Mouse (Mus musculus) E14TG2a.4 (cell line): Measurements from ENCODE around the gene Tmem117.

Source experiments
- CTCF ChIP-seq: conservative IDR thresholded peaks from 2 replicates; pipeline ENCODE4 v1.5.1; 2014; ENCODE audit warnings: low read length
- POU5F1 ChIP-seq: IDR thresholded peaks from 2 replicates; pipeline ENCODE4 v1.6.1; 2014; ENCODE audit warnings: low read length, borderline replicate concordance

GRCm38 (mm10) chr15:94895681-94896080, 266.6 kb downstream of the Tmem117 start:
- TF ChIP-seq CTCF (no peak), POU5F1 (no peak)
